ENCODE assay signal across 20 mouse cellular contexts in genomic region chr8:126068136-126068535, GRCm38 (mm10).
DNase-seq lines count a peak whose midpoint lies in the region; ATAC-seq and TF ChIP-seq lines count a peak whose summit lies in the region.
"Had no signal": no experiment of that assay in that cellular context is flagged by ENCODE, and none has a peak within 500 bp of the region (broad histone marks: within the 10 kb centered on the region; RNA-seq: fewer than 3 reads in every experiment).

No protein-coding gene starts in this region.

- peak; percentile 47; the same call in 1 of the 2 replicates for ATAC-seq in forebrain, embryonic 16.5 days
- no peak for ATAC-seq in neural tube, embryonic 13.5 days (ENCODE audit: low read depth)

- no peaks in the 10 kb centered on the region for H3K27me3 ChIP-seq in forebrain, embryonic 16.5 days (replicated peaks; ENCODE audit: control insufficient read depth, insufficient read depth, low read length)
- peaks cover 7% of the 10 kb centered on the region for H3K27me3 ChIP-seq in forebrain, embryonic 10.5 days (ENCODE audit: poor library complexity, severe bottlenecking)
- no peaks in the 10 kb centered on the region for H3K27me3 ChIP-seq in neural tube, embryonic 13.5 days
- H3K27me3 ChIP-seq: embryonic facial prominence, embryonic 15.5 days; heart, embryonic 12.5 days; limb, embryonic 13.5 days; liver, embryonic 13.5 days; lung, embryonic 15.5 days had no signal

- H3K9me3 ChIP-seq in forebrain, embryonic 16.5 days (ENCODE audit: control insufficient read depth, low read length), result no peaks in the 10 kb centered on the region; the same call in 1 of the 2 replicates
- H3K9me3 ChIP-seq in forebrain, embryonic 10.5 days, result no peaks in the 10 kb centered on the region
- no peaks in the 10 kb centered on the region for H3K9me3 ChIP-seq in neural tube, embryonic 13.5 days
- H3K9me3 ChIP-seq: embryonic facial prominence, embryonic 15.5 days; heart, embryonic 12.5 days; limb, embryonic 13.5 days; liver, embryonic 13.5 days; lung, embryonic 15.5 days had no signal

- peak overlapping the region; percentile 34 for H3K27ac ChIP-seq in forebrain, embryonic 16.5 days (ENCODE audit: low read length)
- H3K27ac ChIP-seq in forebrain, embryonic 10.5 days, result no peak overlapping the region
- peak overlapping the region; percentile 38 for H3K27ac ChIP-seq in neural tube, embryonic 13.5 days (replicated peaks)
- H3K27ac ChIP-seq: embryonic facial prominence, embryonic 15.5 days; gastrocnemius, adult 2 months; hindbrain, embryonic 14.5 days; limb, embryonic 13.5 days; liver, embryonic 13.5 days; lung, embryonic 15.5 days; macrophage had no signal

- peaks cover 18% of the 10 kb centered on the region for H3K4me1 ChIP-seq in forebrain, embryonic 16.5 days (replicated peaks; ENCODE audit: control insufficient read depth, insufficient read depth, low read length)
- H3K4me1 ChIP-seq in forebrain, embryonic 10.5 days, result peaks cover 14% of the 10 kb centered on the region
- peaks cover 32% of the 10 kb centered on the region for H3K4me1 ChIP-seq in neural tube, embryonic 13.5 days (replicated peaks)
- no peaks in the 10 kb centered on the region for H3K4me1 ChIP-seq in lung, adult 2 months (ENCODE audit: control insufficient read depth, insufficient read depth, low read length)
- H3K4me1 ChIP-seq: embryonic facial prominence, embryonic 15.5 days; heart, embryonic 12.5 days; liver, embryonic 13.5 days; lung, embryonic 15.5 days had no signal

- no peak for DNase-seq in forebrain, embryonic 10.5 days (ENCODE audit: extremely low spot score, low spot score)
- no peak for DNase-seq in neural tube, embryonic 10.5 days (ENCODE audit: extremely low spot score, low spot score)
- DNase-seq in cerebellum, postnatal 10 days, result peak; percentile 76 to 82
- DNase-seq in adrenal gland, adult 18-20 months (ENCODE audit: low spot score in 2 of 2), result no peak
- no peak for DNase-seq in lung, adult 2 months
- DNase-seq: gastrocnemius, adult 2 months; heart, postnatal 14 days; kidney, adult 11 months; liver, embryonic 13.5 days; right cerebral cortex, postnatal 14 days; thymus, postnatal 4 days had no signal

- H3K9ac ChIP-seq in forebrain, embryonic 16.5 days (replicated peaks; ENCODE audit: low read depth, low read length), result no peak overlapping the region
- no peak overlapping the region for H3K9ac ChIP-seq in neural tube, embryonic 13.5 days
- H3K9ac ChIP-seq: embryonic facial prominence, embryonic 15.5 days; heart, embryonic 12.5 days; hindbrain, embryonic 14.5 days; limb, embryonic 13.5 days; liver, embryonic 13.5 days; lung, embryonic 15.5 days had no signal

- H3K4me3 ChIP-seq in forebrain, embryonic 16.5 days (replicated peaks; ENCODE audit: low read length), result no peak overlapping the region
- H3K4me3 ChIP-seq in forebrain, embryonic 10.5 days, result no peak overlapping the region
- no peak overlapping the region for H3K4me3 ChIP-seq in neural tube, embryonic 13.5 days
- no peak overlapping the region for H3K4me3 ChIP-seq in lung, adult 2 months (replicated peaks; ENCODE audit: extremely low read depth, low read depth, low read length)
- H3K4me3 ChIP-seq: embryonic facial prominence, embryonic 15.5 days; gastrocnemius, adult 2 months; heart, embryonic 12.5 days; limb, embryonic 13.5 days; liver, embryonic 13.5 days; lung, embryonic 15.5 days had no signal

- 44% methylated on average over 6 of the region's 6 CpGs for WGBS in forebrain, embryonic 16.5 days
- WGBS in forebrain, embryonic 10.5 days, result 83% methylated on average over 6 of the region's 6 CpGs
- 68% methylated on average over 6 of the region's 6 CpGs for WGBS in neural tube, embryonic 13.5 days
- 80% methylated on average over 6 of the region's 6 CpGs for WGBS in lung, adult 2 months

- no peak overlapping the region for H3K4me2 ChIP-seq in forebrain, embryonic 16.5 days (ENCODE audit: low read length)
- no peak overlapping the region for H3K4me2 ChIP-seq in neural tube, embryonic 13.5 days
- H3K4me2 ChIP-seq: embryonic facial prominence, embryonic 15.5 days; heart, embryonic 12.5 days; hindbrain, embryonic 14.5 days; limb, embryonic 13.5 days; liver, embryonic 13.5 days; lung, embryonic 15.5 days; midbrain, embryonic 11.5 days had no signal

- no peaks in the 10 kb centered on the region for H3K36me3 ChIP-seq in forebrain, embryonic 16.5 days (ENCODE audit: control insufficient read depth, insufficient read depth)
- no peaks in the 10 kb centered on the region for H3K36me3 ChIP-seq in forebrain, embryonic 10.5 days (replicated peaks)
- H3K36me3 ChIP-seq in neural tube, embryonic 13.5 days, result no peaks in the 10 kb centered on the region
- H3K36me3 ChIP-seq: embryonic facial prominence, embryonic 15.5 days; heart, embryonic 12.5 days; limb, embryonic 13.5 days; liver, embryonic 13.5 days; lung, embryonic 15.5 days had no signal

- no peak for TF ChIP-seq POLR2A in lung, adult 2 months (IDR thresholded peaks at IDR 0.05; ENCODE audit: borderline replicate concordance, extremely low read depth, low read depth, low read length)

- TF ChIP-seq CTCF in lung, adult 2 months (IDR thresholded peaks at IDR 0.05; ENCODE audit: insufficient read depth, low read length), result no peak

Comparison
In these comparisons a context has a peak if more than half of its experiments do, and no peak if none do; other contexts are left out.
1. DNase-seq: peak in cerebellum, postnatal 10 days (2 of 2); none in forebrain, embryonic 10.5 days (single experiment), neural tube, embryonic 10.5 days (single experiment), adrenal gland, adult 18-20 months (0 of 2) and lung, adult 2 months (single experiment).